Mouse (Mus musculus): ENCODE results near the gene Cpne2.

GRCm38 (mm10) chr8:94534612-94535011, 1.8 kb downstream of the Cpne2 start:
- TF ChIP-seq CTCF (IDR thresholded peaks at IDR 0.05; ENCODE audit: borderline replicate concordance, control insufficient read depth, extremely low read depth, insufficient read depth, low read length, poor library complexity): no peak
- no peak for TF ChIP-seq POLR2A (IDR thresholded peaks at IDR 0.05; ENCODE audit: control insufficient read depth, extremely low read depth, insufficient read depth, low read length, poor library complexity)

Data from thymus, adult 2 months (tissue).